Mouse (Mus musculus): ENCODE data around the gene Tex13c2. TPM values are rescaled to one million over a fixed set of nuclear protein-coding genes. Genes with fewer than 3 reads are reported as not detected.

The Tex13c2 gene
- polyA plus RNA-seq, 1 experiment from 2014 or later = not detected

DNA sequence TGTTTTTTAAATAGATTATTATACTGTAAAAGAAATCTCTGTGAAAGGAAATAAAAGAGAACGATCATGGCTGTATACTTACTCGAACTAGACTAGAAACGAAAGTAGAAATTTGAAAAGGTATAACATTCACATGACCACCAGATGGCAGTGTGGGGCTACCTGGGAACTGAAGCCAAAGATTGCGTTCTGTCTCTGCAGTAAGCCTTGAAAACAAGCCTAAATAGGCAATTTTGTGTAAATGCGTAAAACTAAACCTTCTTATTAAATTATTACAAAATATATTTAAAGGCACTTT, 51.2 kb downstream of the Tex13c2 start:
- Histone ChIP-seq H3K27ac (no peak overlapping the region), H3K4me2 (no peak overlapping the region), H3K9me3 (replicated peaks) (no peaks in the 10 kb centered on the region), H3K9ac (no peak overlapping the region), H3K4me3 (replicated peaks) (peak overlapping the region; percentile 32), H3K36me3 (no peaks in the 10 kb centered on the region), H3K4me1 (replicated peaks) (no peaks in the 10 kb centered on the region), H3K27me3 (no peaks in the 10 kb centered on the region)
- 21% methylated on average over 5 of the region's 5 CpGs for WGBS (ENCODE audit: insufficient replicate concordance)
- DNase-seq (peak; percentile 8), ATAC-seq (ENCODE audit: low read depth) (no peak)

Other genes starting within 250 kb of the Tex13c2 start
- gene Sh2d1a, start 12.8 kb downstream of the Tex13c2 start, polyA plus RNA-seq (2015; fragmentation: Nextera tagmentation; extraction: Ambion mirVana) = not detected in 2 replicates